Mouse (Mus musculus): ENCODE measurements around the gene Foxp1. TPM values are rescaled to one million over a fixed set of nuclear protein-coding genes. Genes with fewer than 3 reads are reported as not detected.

Foxp1 gene
- polyA plus RNA-seq, 2 experiments from 2014 or later, result 210 to 217 TPM

DNA sequence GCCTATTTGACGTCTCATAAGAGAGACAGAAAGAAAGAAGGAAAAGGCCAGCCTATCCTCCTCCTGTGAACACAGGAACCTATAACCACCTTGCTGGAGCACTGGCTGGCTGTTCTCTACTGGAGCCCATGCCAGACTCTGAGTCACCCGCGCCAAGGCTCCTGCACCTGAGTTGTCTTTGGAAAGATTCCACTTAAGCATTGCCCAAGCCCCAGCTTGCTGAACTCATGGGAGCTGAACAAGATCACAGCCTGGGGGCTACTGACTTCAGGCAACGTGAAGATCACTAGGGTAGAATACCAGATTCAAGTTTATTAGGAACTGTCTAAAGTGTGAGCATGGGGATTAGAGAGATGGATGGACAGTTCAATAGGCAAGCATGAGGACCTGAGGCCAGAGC lies 437.6 kb downstream of the Foxp1 start:
- ATAC-seq, result no peak

GRCm38 (mm10) chr6:99081259-99081658 lies 441.3 kb downstream of the Foxp1 start:
- no peak for ATAC-seq

DNA sequence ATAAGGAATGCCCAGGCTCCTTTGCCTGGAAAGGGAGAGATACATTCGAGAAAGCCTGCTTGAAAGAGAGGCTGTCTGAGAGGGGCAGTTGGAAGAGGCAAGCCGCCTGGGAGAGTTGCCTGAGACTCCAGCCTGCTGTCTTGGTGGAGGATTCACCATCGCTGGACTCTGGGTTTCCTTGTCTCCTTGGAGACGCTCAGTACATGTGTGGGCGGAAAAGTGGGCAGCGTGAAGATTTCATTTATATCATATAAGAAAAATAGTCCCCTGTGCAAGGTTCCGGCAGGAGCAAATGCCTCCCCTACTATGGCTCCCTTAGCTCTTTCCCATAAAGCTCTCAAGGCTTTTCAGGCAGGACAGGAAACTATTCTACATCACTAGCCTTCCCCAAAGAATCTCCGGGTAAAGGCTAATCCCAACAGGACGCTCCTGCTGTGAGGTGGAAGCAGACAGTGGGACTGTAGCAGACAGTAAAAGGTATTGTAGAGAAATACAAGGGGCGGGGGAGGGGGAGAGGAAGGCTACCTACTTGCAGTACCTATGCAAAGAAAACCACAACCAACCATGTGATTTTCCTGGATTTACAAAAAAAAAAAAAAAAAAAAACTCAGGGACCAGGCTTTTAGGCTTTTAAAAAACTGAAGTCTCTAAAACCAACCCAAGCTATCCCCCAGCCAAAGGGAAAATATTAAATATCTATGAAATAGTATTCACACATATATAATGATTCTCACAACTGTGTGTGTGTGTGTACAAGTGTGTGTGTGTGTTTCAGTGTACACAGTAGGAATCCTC lies 443.3 kb downstream of the Foxp1 start:
- ATAC-seq, result no peak

DNA sequence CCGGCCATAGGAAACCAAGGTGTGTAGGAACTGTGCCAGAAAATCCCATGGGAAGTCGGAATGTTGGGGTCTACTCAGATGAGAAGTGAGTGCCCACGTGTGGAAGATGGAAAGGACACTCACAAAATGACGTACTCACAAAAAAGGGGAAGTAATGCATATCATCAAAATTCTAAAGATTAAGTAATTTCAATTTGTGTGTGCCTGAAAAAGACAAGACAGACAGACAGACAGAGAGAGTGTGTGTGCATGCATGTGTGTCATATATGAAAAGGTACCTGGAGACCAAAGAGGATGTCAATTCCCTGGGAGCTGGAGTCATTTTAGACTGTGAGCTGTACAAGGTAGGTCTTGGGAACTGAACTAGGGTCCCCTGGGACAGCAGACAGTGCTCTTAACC lies 444.4 kb downstream of the Foxp1 start:
- no peak for ATAC-seq

DNA sequence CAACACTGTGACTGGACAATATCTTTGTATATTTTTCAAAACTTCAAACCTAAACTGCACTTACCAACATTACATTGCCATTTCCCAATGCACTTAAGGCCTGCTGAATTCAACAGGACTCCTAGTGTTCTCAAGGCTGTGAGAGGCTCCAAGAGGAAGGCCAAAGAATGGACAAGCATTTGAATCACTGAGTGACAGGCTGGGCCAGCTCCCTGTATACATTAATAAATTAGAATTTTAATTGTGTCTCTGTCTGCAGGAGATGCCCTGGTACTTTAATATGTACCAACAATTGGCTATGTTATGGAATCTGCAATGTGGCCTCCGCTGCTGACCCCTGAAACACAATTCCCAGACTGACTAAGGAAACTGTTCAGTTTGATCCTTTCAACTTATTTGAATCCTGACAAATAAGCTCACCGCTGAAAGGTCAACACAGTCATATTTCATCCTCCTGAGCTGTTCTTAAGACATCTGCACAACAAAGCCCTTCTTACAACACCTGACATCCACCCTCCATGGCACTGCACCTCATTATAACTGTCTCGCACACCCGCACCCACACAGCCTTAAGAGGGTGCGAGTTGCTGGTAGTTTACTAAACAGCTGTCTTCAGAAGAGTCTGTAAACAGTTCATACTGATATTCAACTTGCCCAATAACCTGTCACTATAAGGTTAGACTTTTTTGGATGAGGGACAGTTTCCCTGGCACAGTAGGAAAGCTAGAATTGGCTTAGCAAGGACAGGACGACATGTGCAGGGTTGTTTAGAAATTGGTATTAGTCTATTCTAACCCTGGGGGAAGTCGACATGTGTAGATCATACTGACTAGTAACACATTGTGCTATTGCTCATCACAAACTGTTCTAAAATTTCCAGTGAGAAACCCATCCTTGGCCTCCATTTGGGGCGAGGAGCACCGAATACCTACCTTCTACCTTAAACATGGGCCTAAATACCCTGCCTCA lies 448.9 kb downstream of the Foxp1 start:
- ATAC-seq, result no peak

DNA sequence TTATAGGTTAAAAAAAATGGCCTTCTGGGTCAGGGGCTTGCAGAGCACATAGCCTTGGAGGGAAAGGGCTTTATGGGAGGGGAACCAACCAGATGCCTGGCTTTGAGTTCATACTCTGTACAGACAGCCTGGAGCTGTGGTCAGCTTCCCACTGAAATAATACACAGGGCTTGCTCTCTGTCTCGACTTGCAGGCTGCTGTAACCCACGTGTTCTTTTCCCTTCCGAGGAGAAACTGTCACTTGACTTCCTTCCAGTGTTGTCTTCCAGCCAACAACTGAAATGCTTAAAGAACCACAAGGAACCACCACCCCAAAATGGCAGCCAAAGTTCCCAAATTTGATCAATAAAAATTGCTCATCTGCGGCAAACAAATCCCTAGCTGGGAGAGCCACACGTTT lies 451.8 kb downstream of the Foxp1 start:
- ATAC-seq, result no peak

DNA sequence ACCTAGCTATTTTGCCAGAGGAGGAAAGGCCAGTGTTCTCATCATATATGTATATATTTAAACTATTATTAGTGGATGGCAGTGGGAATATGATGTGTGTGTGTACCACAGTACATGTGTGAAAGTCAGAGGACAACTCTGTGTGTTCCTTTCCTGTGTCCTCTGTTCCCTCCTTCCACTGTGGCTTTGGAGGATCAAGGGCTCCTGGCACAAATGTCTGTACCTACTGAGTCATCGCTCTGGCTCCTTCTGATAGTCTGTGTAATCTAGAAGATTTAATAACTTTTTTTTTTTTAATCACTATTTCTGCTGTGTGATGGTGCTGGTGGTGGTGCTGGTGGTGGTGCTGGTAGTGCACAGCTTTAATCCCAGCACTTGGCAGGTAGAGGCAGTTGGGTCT lies 452.8 kb downstream of the Foxp1 start:
- no peak for ATAC-seq

- no peak for ATAC-seq
Measured at GRCm38 (mm10) chr6:99065569-99066353, 456.8 kb downstream of the Foxp1 start.

DNA sequence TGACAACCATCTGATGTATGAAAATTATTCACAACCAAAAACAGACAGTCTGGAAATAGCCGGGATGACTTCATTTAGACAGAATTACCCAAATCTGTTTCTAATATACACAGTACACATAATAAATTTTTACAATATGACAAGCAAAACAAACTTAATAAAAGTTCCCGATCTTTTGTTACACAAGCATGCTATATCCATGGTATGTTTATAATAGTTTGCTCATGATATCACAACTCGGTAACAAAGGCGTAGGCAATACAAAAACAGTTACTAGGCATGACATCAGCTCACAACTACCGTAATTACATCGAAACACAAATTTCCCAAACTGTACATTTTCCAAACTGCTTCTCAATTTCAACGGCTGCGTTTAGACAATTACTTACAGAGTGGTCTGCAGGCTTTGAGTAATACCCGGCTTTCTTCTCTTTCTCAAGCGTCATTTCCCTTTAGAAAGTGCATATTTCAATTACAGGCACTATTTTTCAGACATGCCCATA lies 458.5 kb downstream of the Foxp1 start:
- ATAC-seq, result no peak

GRCm38 (mm10) chr6:99062931-99063330 lies 459.6 kb downstream of the Foxp1 start:
- no peak for ATAC-seq

GRCm38 (mm10) chr6:99058688-99059087 lies 463.8 kb downstream of the Foxp1 start:
- no peak for ATAC-seq

GRCm38 (mm10) chr6:99057113-99057553 lies 465.4 kb downstream of the Foxp1 start:
- peak; percentile 75 for ATAC-seq

- no peak for ATAC-seq
Measured at GRCm38 (mm10) chr6:99056379-99056778, 466.1 kb downstream of the Foxp1 start.

DNA sequence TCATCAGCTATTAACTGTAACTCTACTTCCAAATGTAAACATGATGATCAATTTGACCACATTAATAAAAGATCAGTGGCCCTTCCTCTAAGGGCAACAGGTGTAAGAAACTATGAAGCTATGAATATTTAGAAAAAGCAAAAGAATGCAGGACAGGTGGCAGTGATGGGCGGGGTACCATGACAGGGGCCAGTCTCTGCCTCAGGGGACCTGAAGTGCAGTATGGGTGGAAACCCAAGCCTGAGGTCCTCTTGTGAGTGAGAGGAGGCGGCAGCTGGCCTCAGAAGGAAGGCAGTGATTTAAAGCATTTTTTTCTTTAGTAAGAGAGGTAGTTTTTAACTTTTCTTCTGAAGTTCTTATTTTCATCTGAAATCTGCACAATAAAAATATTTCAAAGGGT lies 468.5 kb downstream of the Foxp1 start:
- ATAC-seq, result no peak

- ATAC-seq, result no peak
Measured at GRCm38 (mm10) chr6:99053111-99053510, 469.4 kb downstream of the Foxp1 start.

GRCm38 (mm10) chr6:99051724-99052123 lies 470.8 kb downstream of the Foxp1 start:
- ATAC-seq, result no peak

- ATAC-seq, result peak; percentile 88
Measured at GRCm38 (mm10) chr6:99050288-99051006, 472.1 kb downstream of the Foxp1 start.

DNA sequence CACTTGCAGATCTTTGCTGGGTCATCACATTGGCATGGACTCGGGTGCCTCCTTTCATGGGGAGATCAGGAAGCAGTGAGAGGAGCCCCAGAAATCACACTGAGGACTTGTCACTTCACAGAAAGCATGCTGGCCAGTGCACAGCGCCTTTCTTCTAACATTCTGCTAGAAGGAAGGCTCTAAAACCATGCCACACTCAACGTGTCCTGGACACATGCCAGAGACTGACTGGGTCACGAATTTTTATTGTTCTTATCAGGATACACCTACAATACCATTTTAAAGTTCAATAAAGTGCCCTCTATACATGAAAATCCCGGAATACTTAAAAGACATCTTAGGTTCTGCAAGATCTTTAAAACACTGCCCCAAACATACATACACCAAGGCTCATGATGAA lies 475.2 kb downstream of the Foxp1 start:
- no peak for ATAC-seq

- ATAC-seq, result no peak
Measured at GRCm38 (mm10) chr6:99045845-99046788, 476.4 kb downstream of the Foxp1 start.

- ATAC-seq, result no peak
Measured at GRCm38 (mm10) chr6:99043932-99044664, 478.4 kb downstream of the Foxp1 start.

All from activated CD4-positive, CD25-positive, alpha-beta regulatory T cell, adult 4 months (primary cell).